Mouse (Mus musculus): ENCODE measurements at regions not wholly inside any gene's neighbourhood (a gene's known extent, or its start where the extent isn't known, plus 50 kb on each side); places are given as distances from the start of the nearest gene placed in this dataset.

GRCm38 (mm10) chr2:170675731-170676130 lies 55.9 kb upstream of the Dok5 start:
- no peak for TF ChIP-seq POLR2A (IDR thresholded peaks at IDR 0.05; ENCODE audit: insufficient read depth, low read depth, low read length)
- no peak for TF ChIP-seq CTCF (IDR thresholded peaks at IDR 0.05; ENCODE audit: insufficient read depth, low read depth, low read length)
